Mouse (Mus musculus) olfactory bulb, adult 2 months (tissue): ENCODE results near the gene Mrpl16.

Experiments
- CTCF ChIP-seq: fragments of 200-500 bp; IDR thresholded peaks from 2 replicates; pipeline ENCODE4 v1.5.1; 2012; ENCODE audit warnings: low read depth, mild to moderate bottlenecking, low read length, moderate library complexity; ENCODE audit not compliant: insufficient read depth
- POLR2A ChIP-seq: fragments of 200-500 bp; IDR thresholded peaks from 2 replicates; pipeline ENCODE4 v1.6.1; 2012; ENCODE audit warnings: mild to moderate bottlenecking, low read depth, low read length, moderate library complexity; ENCODE audit not compliant: insufficient read depth

DNA sequence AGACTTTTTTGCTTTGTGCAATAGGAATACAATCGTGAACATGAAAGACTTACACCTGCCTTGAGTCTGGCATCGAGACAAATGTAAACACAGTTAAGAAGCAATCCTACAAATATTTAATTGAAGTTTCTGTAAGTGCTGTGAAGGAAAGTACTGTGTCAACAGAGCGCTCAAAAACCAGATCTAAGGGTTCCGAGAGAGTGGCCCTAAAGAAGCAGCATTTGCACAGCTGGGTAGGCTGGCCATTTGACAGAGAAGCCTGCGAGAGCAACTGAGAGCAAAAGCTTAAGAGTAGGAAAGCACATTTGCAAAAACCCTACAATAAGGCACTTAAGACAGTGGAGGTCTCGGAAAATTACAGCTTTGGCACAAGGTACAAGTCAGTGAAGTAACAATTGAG lies 45.9 kb upstream of the Mrpl16 start:
- TF ChIP-seq CTCF, result no peak
- no peak for TF ChIP-seq POLR2A
